Mouse (Mus musculus) ovary, postnatal 36 days (tissue): ENCODE results near the gene Rhag.

Source experiments
- DNase-seq: peaks from one replicate; pipeline ENCODE4 v3.0.0; 2022; ENCODE audit warnings: low spot score, mixed read lengths

Rhag gene

GRCm38 (mm10) chr17:40810934-40811333 lies at the start of gene Rhag:
Gene Rhag (plus strand): TSS chr17:40811126.
- DNase-seq, result no peak

GRCm38 (mm10) chr17:40763662-40764061 lies 47.3 kb upstream of the Rhag start:
- DNase-seq, result no peak

GRCm38 (mm10) chr17:40767120-40767519 lies 43.8 kb upstream of the Rhag start:
- DNase-seq, result no peak

- no peak for DNase-seq
These were observed 21.0 kb upstream of the Rhag start for GRCm38 (mm10) chr17:40789877-40790276.

- peak; percentile 55 for DNase-seq
These were observed 16.7 kb upstream of the Rhag start for GRCm38 (mm10) chr17:40793921-40794854.

GRCm38 (mm10) chr17:40802707-40803340 lies 8.1 kb upstream of the Rhag start:
- no peak for DNase-seq

GRCm38 (mm10) chr17:40806550-40806949 lies 4.4 kb upstream of the Rhag start:
- DNase-seq, result no peak

- no peak for DNase-seq
These were observed 3.9 kb upstream of the Rhag start, which contains the start of gene Crisp2 for GRCm38 (mm10) chr17:40806953-40807572. Gene Crisp2 (minus strand): TSS chr17:40807003.

- DNase-seq, result no peak
These were observed 2.9 kb upstream of the Rhag start for GRCm38 (mm10) chr17:40808071-40808470.

- no peak for DNase-seq
These were observed 634 bp downstream of the Rhag start for GRCm38 (mm10) chr17:40811560-40811959.

- no peak for DNase-seq
These were observed 1.3 kb downstream of the Rhag start for GRCm38 (mm10) chr17:40812259-40812658.

- no peak for DNase-seq
These were observed 6.5 kb downstream of the Rhag start for GRCm38 (mm10) chr17:40817340-40817943.

- DNase-seq, result no peak
These were observed 10.6 kb downstream of the Rhag start for GRCm38 (mm10) chr17:40821477-40821876.

GRCm38 (mm10) chr17:40823817-40824216 lies 12.9 kb downstream of the Rhag start:
- DNase-seq, result no peak

GRCm38 (mm10) chr17:40824549-40824948 lies 13.6 kb downstream of the Rhag start:
- peak; percentile 7 for DNase-seq

- DNase-seq, result no peak
These were observed 20.9 kb downstream of the Rhag start for GRCm38 (mm10) chr17:40831870-40832269.

- DNase-seq, result no peak
These were observed 26.4 kb downstream of the Rhag start for GRCm38 (mm10) chr17:40837308-40837707.

GRCm38 (mm10) chr17:40855065-40855464 lies 44.1 kb downstream of the Rhag start:
- no peak for DNase-seq

- no peak for DNase-seq
These were observed 58.2 kb downstream of the Rhag start for GRCm38 (mm10) chr17:40868952-40869747.

GRCm38 (mm10) chr17:40872626-40873025 lies 61.7 kb downstream of the Rhag start:
- DNase-seq, result no peak

- DNase-seq, result no peak
These were observed 62.7 kb downstream of the Rhag start for GRCm38 (mm10) chr17:40873582-40874011.
